Mouse (Mus musculus): ENCODE measurements around the gene Galntl6. TPM values are rescaled to one million over a fixed set of nuclear protein-coding genes. Genes with fewer than 3 reads are reported as not detected.

Gene Galntl6
- polyA plus RNA-seq, 1 experiment from 2014 or later, result 17.1 TPM

DNA sequence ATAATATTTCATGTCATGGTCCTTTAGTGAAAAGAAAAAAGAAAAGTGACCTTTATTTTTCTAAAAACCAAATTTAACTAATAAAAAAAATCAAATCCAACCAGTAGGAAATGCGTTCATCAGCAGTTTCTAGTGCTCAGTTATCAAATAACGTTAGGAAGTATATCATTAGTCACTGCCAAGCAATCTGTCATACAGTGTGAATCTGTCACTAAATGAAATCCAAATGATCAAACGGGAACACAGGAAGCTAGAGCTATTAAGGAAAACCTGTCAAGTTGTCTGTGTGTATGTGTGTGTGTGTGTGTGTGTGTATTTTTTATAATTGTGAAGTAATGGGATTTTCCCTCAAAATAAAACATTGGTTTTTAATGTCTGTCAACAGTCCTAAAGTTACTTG, 515.9 kb downstream of the Galntl6 start:
- no peaks in the 10 kb centered on the region for H3K4me1 ChIP-seq
- H3K9me3 ChIP-seq, result no peaks in the 10 kb centered on the region
- H3K9ac ChIP-seq, result no peak overlapping the region
- H3K27ac ChIP-seq, result no peak overlapping the region
- 73% methylated on average over 3 of the region's 3 CpGs for WGBS
- no peak overlapping the region for H3K4me2 ChIP-seq
- no peaks in the 10 kb centered on the region for H3K27me3 ChIP-seq (replicated peaks)
- ATAC-seq (replicated peaks), result no peak
- H3K36me3 ChIP-seq (replicated peaks), result no peaks in the 10 kb centered on the region
- H3K4me3 ChIP-seq, result no peak overlapping the region

DNA sequence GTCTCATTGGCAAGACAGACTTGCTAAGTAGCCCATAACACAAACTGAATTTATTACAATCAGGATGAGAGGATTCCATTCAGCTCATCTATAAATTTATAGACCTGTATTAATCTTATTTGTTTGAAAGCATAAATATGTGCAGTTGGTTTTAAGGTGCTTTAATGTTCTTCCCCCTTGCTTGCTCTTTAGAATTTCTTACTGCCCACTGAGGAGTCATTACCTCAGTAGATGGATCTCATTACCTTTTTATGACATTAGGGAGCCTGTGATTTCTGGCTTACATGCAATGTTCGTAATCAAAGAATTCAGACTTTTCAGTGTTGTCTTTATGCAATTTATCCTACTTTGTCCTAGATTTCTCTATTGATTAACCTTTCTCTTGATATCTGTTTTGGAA, 516.6 kb downstream of the Galntl6 start:
- WGBS, result 72% methylated on average over 1 of the region's 1 CpGs
- Histone ChIP-seq H3K9ac (no peak overlapping the region), H3K9me3 (no peaks in the 10 kb centered on the region), H3K36me3 (replicated peaks) (no peaks in the 10 kb centered on the region), H3K27ac (no peak overlapping the region), H3K4me2 (no peak overlapping the region), H3K27me3 (replicated peaks) (no peaks in the 10 kb centered on the region), H3K4me1 (no peaks in the 10 kb centered on the region), H3K4me3 (no peak overlapping the region)
- no peak for ATAC-seq (replicated peaks)

DNA sequence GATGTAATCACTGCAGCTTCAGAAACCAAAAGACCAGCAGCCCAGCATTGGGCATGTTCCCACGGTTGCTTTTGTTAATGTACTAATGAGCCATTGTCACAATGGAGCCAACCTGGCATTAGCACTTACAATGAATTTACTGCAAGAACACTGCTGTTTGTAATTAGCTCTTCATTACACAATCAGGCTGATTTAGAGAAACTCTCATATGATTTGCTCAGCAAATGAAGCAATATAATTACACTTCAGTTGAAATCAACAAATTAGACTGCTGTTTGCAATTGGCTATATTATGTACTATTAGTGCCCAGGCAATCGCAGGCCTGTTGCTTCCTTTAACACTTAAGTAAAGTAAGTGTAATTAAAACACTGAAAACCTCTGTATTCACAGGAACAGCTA, 540.1 kb downstream of the Galntl6 start:
- Histone ChIP-seq H3K4me3 (no peak overlapping the region), H3K27ac (no peak overlapping the region), H3K4me2 (no peak overlapping the region), H3K27me3 (replicated peaks) (no peaks in the 10 kb centered on the region), H3K9ac (no peak overlapping the region), H3K9me3 (no peaks in the 10 kb centered on the region), H3K36me3 (replicated peaks) (no peaks in the 10 kb centered on the region), H3K4me1 (no peaks in the 10 kb centered on the region)
- WGBS, result 70% methylated on average over 2 of the region's 2 CpGs
- ATAC-seq (replicated peaks), result 0 out of 2 replicates have a peak, but pooled peaks have one; percentile 42

DNA sequence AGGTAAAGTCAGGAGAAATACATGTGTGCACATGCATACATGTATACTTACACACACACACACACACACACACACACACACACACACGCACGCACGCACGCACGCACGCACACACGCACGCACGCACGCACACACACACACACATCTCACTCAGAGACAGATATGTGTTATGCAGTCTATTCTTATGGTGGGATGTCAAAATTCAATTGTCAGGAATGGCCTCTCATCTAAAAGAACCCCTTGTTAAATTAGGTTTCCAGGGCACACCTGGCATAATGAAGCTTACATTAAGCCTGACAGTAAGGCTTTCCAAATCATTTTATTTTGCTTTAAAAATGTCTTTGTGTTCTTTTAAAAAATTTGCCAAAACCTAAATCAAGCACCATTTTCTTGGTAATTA, 540.5 kb downstream of the Galntl6 start:
- Histone ChIP-seq H3K36me3 (replicated peaks) (no peaks in the 10 kb centered on the region), H3K4me1 (no peaks in the 10 kb centered on the region), H3K9me3 (no peaks in the 10 kb centered on the region), H3K4me3 (no peak overlapping the region), H3K9ac (no peak overlapping the region), H3K4me2 (no peak overlapping the region), H3K27me3 (replicated peaks) (no peaks in the 10 kb centered on the region), H3K27ac (no peak overlapping the region)
- no peak for ATAC-seq (replicated peaks)
- WGBS, result 88% methylated on average over 10 of the region's 10 CpGs

DNA sequence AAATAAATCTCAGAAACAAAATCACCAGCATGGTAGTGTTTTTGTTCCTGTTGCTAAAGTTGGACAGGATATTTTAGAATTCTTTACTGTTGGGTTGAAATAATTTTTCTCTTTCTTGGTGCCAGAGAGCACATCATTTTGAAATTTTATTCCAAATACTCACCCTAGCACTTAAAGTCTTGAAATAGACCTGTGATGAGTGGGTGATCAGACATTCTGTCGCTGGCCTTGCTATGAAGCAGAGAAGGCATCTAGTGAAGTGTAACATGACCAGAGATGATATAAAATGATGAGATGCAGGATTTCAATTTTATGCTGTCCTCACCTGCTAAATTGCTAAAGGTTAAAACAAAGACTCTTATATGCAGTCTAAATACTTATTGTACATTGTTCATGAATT, 581.3 kb downstream of the Galntl6 start:
- Histone ChIP-seq H3K36me3 (replicated peaks) (no peaks in the 10 kb centered on the region), H3K4me3 (no peak overlapping the region), H3K9ac (no peak overlapping the region), H3K27me3 (replicated peaks) (no peaks in the 10 kb centered on the region), H3K4me2 (no peak overlapping the region), H3K27ac (no peak overlapping the region), H3K9me3 (no peaks in the 10 kb centered on the region), H3K4me1 (no peaks in the 10 kb centered on the region)
- no peak for ATAC-seq (replicated peaks)
- WGBS, result 85% methylated on average over 1 of the region's 1 CpGs

DNA sequence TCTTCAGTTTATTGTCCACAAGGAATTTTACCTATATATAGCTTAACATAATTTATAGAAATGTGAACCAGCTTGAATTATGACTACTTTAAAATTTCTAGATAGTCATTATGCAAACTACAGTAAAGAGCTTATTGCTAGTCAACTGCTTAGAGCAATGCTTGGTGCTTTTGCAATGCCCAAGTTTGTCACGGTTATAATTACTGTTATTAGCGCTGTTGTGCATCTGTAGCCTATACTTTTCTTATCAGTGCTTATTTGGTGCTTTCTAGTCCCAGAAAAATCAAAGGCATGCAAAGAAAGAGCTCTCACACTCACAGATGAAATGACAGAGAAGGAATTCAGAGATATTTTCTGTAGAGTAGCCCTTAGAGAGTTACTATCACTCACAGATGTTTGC, 599.0 kb downstream of the Galntl6 start:
- 84% methylated on average over 2 of the region's 2 CpGs for WGBS
- Histone ChIP-seq H3K36me3 (replicated peaks) (no peaks in the 10 kb centered on the region), H3K4me3 (no peak overlapping the region), H3K4me2 (no peak overlapping the region), H3K4me1 (no peaks in the 10 kb centered on the region), H3K9me3 (no peaks in the 10 kb centered on the region), H3K27me3 (replicated peaks) (no peaks in the 10 kb centered on the region), H3K9ac (no peak overlapping the region), H3K27ac (no peak overlapping the region)
- ATAC-seq (replicated peaks), result no peak

DNA sequence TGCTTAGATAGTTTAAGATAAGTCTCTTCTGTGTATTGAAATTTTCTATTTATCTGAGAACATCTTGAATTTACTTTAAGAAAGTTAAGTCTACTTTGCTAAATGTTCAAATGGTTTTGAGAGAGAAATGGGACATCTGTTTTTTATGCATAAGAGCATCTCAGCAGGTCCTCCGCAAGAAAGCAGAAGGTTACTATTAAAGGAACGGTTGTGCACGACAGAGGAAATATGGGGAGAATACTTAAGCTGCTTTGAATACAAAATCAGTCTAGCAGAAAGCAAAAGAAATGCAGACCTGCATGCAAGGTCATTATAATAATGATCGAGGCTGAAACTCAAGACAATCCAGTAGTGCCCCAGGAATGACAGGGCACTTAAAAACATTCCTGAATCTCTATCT, 621.0 kb downstream of the Galntl6 start:
- Histone ChIP-seq H3K27ac (no peak overlapping the region), H3K4me2 (no peak overlapping the region), H3K4me1 (no peaks in the 10 kb centered on the region), H3K9me3 (no peaks in the 10 kb centered on the region), H3K27me3 (replicated peaks) (no peaks in the 10 kb centered on the region), H3K9ac (no peak overlapping the region), H3K36me3 (replicated peaks) (no peaks in the 10 kb centered on the region), H3K4me3 (no peak overlapping the region)
- ATAC-seq (replicated peaks), result no peak
- WGBS, result 35% methylated on average over 4 of the region's 4 CpGs

DNA sequence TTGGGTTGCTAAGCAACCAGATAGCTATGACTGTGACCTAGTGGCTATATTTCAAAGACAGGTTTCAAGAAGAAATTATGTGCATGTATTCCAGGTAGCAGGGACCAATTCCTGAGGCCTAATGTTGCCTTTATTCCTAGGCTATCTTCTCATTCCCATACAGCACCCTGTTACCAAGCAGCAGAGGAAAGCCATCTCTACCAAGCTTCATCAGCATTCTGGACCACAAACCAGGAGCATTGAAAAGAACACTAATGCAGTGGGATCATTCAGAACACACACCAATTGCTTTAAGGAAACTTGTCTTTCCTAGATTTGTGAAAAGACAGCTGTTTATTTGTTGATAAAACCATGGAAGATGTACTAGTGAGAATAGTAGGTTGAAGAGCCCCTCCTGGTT, 622.4 kb downstream of the Galntl6 start:
- H3K4me2 ChIP-seq, result no peak overlapping the region
- H3K4me1 ChIP-seq, result no peaks in the 10 kb centered on the region
- no peaks in the 10 kb centered on the region for H3K27me3 ChIP-seq (replicated peaks)
- H3K27ac ChIP-seq, result no peak overlapping the region
- H3K9me3 ChIP-seq, result no peaks in the 10 kb centered on the region
- no peak for ATAC-seq (replicated peaks)
- H3K4me3 ChIP-seq, result no peak overlapping the region
- no peaks in the 10 kb centered on the region for H3K36me3 ChIP-seq (replicated peaks)
- no peak overlapping the region for H3K9ac ChIP-seq

DNA sequence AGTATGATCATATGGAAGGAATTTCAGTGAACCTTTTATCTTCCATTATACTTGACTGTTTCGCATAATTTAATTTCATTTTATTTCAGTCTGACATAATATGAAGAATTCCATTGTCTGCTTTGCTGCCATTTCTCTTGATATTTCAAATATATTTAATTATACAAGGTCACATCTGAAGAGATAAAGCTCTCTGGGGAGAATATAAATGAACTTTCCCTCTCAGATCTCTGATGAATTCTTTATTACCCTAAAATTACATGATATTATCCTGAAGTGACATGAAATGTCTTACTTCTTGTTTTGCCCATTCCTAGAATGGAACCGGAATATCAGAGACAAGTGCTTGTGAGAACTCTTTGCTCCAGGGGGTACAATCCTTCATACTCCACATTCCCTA, 647.0 kb downstream of the Galntl6 start:
- Histone ChIP-seq H3K4me1 (no peaks in the 10 kb centered on the region), H3K9ac (no peak overlapping the region), H3K4me3 (no peak overlapping the region), H3K27ac (no peak overlapping the region), H3K36me3 (replicated peaks) (no peaks in the 10 kb centered on the region), H3K27me3 (replicated peaks) (no peaks in the 10 kb centered on the region), H3K4me2 (no peak overlapping the region), H3K9me3 (no peaks in the 10 kb centered on the region)
- 77% methylated on average over 2 of the region's 2 CpGs for WGBS
- ATAC-seq (replicated peaks), result no peak

DNA sequence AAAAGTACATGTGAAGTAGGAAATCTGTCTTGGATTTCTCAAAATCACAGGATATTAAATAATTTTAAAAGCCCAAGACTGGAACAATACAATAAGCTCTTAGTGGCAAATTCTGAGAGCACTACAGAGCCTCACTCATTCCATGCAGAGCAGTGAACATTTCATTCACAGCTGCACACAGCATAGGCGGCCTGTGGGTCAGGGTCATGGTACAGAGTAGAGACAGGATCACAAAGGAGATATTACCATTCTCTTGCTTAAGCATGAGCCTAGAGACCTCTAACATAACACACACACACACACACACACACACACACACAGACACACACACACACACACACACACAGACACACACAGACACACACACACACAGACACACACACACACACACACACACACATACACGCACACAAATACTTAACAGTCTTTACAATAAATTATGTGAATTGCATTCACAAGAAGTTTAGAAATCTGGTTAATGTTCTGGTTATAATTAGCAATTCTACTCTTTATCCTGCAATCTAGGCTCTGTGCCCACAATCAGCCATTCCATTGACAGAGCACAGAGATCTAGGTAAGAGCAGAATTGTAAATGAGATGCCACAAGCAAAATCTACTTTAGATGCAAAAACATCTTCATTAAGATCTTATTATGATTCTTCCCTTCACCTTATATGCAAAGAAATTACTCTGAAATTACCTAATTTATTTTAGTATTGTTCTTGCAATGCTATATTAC, 653.7 kb downstream of the Galntl6 start:
- Histone ChIP-seq H3K9me3 (no peaks in the 10 kb centered on the region), H3K9ac (no peak overlapping the region), H3K4me2 (no peak overlapping the region), H3K27ac (no peak overlapping the region), H3K36me3 (replicated peaks) (no peaks in the 10 kb centered on the region), H3K4me1 (no peaks in the 10 kb centered on the region), H3K27me3 (replicated peaks) (no peaks in the 10 kb centered on the region), H3K4me3 (no peak overlapping the region)
- ATAC-seq (replicated peaks), result no peak
- 65% methylated on average over 2 of the region's 2 CpGs for WGBS

DNA sequence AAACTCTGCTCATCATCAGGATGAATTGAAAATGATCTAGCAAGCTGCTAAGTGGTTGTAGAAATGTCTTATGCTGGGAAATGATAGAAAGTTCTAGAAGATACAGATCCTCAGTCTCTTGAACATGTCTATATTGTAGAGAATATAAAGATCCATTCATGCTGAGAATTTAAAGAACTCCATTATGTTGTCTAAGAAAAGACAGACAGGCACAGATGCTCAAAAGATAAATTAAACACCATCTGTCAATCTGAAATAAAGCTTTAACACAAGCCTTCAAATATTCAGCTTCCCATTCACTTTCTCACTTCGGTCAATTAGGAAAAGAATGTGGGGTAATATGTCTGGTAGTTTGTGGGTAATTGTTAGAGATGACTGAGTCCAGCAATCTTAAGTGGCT, 658.8 kb downstream of the Galntl6 start:
- Histone ChIP-seq H3K4me3 (no peak overlapping the region), H3K27me3 (replicated peaks) (no peaks in the 10 kb centered on the region), H3K27ac (no peak overlapping the region), H3K9me3 (no peaks in the 10 kb centered on the region), H3K36me3 (replicated peaks) (no peaks in the 10 kb centered on the region), H3K4me2 (no peak overlapping the region), H3K4me1 (no peaks in the 10 kb centered on the region), H3K9ac (no peak overlapping the region)
- WGBS, result 67% methylated on average over 1 of the region's 1 CpGs
- ATAC-seq (replicated peaks), result no peak

DNA sequence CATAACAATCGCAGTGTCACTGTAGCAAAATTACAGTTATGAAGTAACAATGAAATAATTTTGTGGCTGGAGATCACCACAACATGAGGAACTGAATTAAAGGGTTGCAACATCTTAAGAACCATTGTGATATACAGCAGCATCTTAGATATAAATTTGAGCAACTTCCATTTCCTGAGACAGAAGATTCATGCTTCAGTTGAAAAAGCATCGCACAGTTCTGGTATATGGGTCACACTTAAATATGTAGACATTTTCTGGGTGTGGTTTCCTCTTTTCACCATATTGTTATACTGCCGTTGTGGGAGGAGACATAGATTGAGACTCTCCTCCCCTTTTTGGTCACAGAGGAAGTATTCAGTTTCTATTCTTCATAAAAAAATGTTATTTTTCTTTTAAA, 667.6 kb downstream of the Galntl6 start:
- Histone ChIP-seq H3K9me3 (no peaks in the 10 kb centered on the region), H3K27ac (no peak overlapping the region), H3K4me1 (no peaks in the 10 kb centered on the region), H3K9ac (no peak overlapping the region), H3K27me3 (replicated peaks) (no peaks in the 10 kb centered on the region), H3K4me3 (no peak overlapping the region), H3K36me3 (replicated peaks) (no peaks in the 10 kb centered on the region), H3K4me2 (no peak overlapping the region)
- ATAC-seq (replicated peaks), result no peak
- WGBS, result 86% methylated on average over 3 of the region's 3 CpGs

DNA sequence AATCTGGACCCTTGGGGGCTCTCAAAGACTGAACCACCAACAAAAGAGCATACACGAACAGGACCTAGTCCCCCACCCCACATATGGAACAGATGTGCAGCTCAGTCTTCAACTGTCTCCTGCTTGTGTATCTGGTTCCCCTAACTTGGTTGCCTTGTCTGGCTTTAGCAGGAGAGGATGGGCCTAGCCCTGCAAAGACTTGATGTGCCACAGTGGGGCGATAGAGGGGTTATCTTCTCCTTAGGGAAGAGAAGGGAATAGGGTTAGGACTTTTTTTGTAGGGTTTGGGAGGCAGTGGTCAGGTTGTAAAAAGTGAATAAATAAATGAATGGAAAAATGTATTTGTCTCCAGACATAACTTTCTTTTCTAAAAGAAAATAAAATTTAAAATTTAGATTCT, 678.2 kb downstream of the Galntl6 start:
- 34% methylated on average over 2 of the region's 2 CpGs for WGBS
- no peaks in the 10 kb centered on the region for H3K4me1 ChIP-seq
- H3K36me3 ChIP-seq (replicated peaks), result no peaks in the 10 kb centered on the region
- H3K4me2 ChIP-seq, result no peak overlapping the region
- no peak for ATAC-seq (replicated peaks)
- H3K27me3 ChIP-seq (replicated peaks), result no peaks in the 10 kb centered on the region
- no peak overlapping the region for H3K4me3 ChIP-seq
- no peaks in the 10 kb centered on the region for H3K9me3 ChIP-seq
- no peak overlapping the region for H3K27ac ChIP-seq
- no peak overlapping the region for H3K9ac ChIP-seq

Measured in midbrain, embryonic 15.5 days (tissue).